Mouse (Mus musculus): Measurements from ENCODE around the gene Olfr1166. TPM values are rescaled to one million over a fixed set of nuclear protein-coding genes. Genes with fewer than 3 reads are reported as not detected.
"Not testable (repeated sequence)": the region's sequence is repeated elsewhere in the genome, so short reads cannot be mapped to it uniquely, and the experiment has no call there.

The Olfr1166 gene
- not detected for total RNA-seq (2021)
- not detected in 2 replicates for polyA plus RNA-seq (2012; rRNA removed)
- long read RNA-seq: 0 reads

- Histone ChIP-seq H3K27ac (no peak within 1 kb of the TSS), H3K4me3 (no peak within 1 kb of the TSS), H3K4me1 (ENCODE audit: control insufficient read depth, insufficient read depth, low read length) (no peaks in the 10 kb centered on the region), H3K9ac (ENCODE audit: low read depth, low read length) (no peak within 1 kb of the TSS), H3K27me3 (ENCODE audit: control insufficient read depth, insufficient read depth, low read length) (no peaks in the 10 kb centered on the region), H3K79me2 (replicated peaks; ENCODE audit: control insufficient read depth, insufficient read depth, low read length) (no peaks in the 10 kb centered on the region), H3K36me3 (ENCODE audit: control insufficient read depth, insufficient read depth, low read length) (no peaks in the 10 kb centered on the region)
- TF ChIP-seq EP300 (IDR thresholded peaks at IDR 0.05; ENCODE audit: insufficient read depth, low read depth, low read length): no peak
- no peak for TF ChIP-seq CTCF (IDR thresholded peaks at IDR 0.05)
- TF ChIP-seq POLR2A (IDR thresholded peaks at IDR 0.05; ENCODE audit: insufficient read depth, low read depth, low read length): no peak
- intact Hi-C loops (cut with DNase I): loop anchor here (5.0 kb wide), 1 partner anchor 151 kb away; no protein-coding TSS in a partner anchor
- no peak for DNase-seq
- 77% methylated on average over 1 of the region's 1 CpGs for WGBS
Measured at GRCm38 (mm10) chr2:88128172-88128571, at the start of gene Olfr1166. Gene Olfr1166 (minus strand): TSS chr2:88128272.

DNA sequence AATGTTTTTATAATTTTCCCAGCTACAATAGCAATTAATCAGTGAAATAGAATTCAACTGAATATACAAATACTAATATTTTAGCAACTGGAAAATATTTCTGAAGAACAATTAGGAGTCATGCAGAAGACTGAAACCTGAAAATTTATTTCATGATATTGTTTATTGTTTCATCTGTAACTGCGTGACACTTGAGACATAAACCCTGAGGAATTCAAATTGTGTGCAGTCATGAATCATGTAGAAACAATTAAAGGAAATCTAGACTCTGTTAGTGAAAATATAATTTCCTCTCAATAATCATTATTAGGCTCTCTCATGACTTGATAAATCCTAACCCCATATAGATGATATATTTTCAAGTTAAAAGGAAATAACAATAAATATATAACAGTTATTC lies 27.0 kb upstream of the Olfr1166 start, which contains the start of gene Olfr1167:
TSS of gene Olfr1167 (minus strand) at position 101 of the 400 bp plus-strand sequence.
- H3K4me1 ChIP-seq (ENCODE audit: control insufficient read depth, insufficient read depth, low read length); H3K27ac ChIP-seq; H3K4me3 ChIP-seq; H3K27me3 ChIP-seq (ENCODE audit: control insufficient read depth, insufficient read depth, low read length); DNase-seq; H3K36me3 ChIP-seq (ENCODE audit: control insufficient read depth, insufficient read depth, low read length); H3K79me2 ChIP-seq (replicated peaks; ENCODE audit: control insufficient read depth, insufficient read depth, low read length); H3K9ac ChIP-seq (ENCODE audit: low read depth, low read length); intact Hi-C loops (cut with DNase I): not testable (repeated sequence)
- 67% methylated on average over 1 of the region's 1 CpGs for WGBS

DNA sequence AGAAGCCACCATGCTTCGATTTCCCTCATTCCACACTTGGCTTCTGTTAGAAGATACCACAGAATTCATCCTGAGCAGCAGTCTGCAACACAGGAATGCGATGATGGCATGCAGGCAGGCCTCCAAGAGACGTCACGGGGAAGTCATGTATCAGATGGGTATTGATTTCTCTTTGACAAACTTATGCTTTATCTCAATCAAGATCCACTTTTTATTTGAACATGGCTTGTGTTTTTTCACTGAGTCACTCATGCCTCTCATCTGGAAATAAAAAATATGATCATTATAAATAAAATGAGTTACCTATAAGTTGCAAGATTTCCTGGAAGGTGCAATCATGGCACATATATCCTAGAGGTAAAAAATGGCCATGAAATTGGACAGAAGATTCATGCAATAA lies 34.2 kb downstream of the Olfr1166 start, which contains the start of gene Olfr1164:
TSS of gene Olfr1164 (minus strand) at position 101 of the 400 bp plus-strand sequence.
- intact Hi-C loops (cut with DNase I): no loop called here
- H3K9ac ChIP-seq (ENCODE audit: low read depth, low read length): no peak within 1 kb of the TSS
- no peak within 1 kb of the TSS for H3K4me3 ChIP-seq
- no peaks in the 10 kb centered on the region for H3K79me2 ChIP-seq (replicated peaks; ENCODE audit: control insufficient read depth, insufficient read depth, low read length)
- H3K36me3 ChIP-seq (ENCODE audit: control insufficient read depth, insufficient read depth, low read length): no peaks in the 10 kb centered on the region
- H3K4me1 ChIP-seq (ENCODE audit: control insufficient read depth, insufficient read depth, low read length): no peaks in the 10 kb centered on the region
- TF ChIP-seq CTCF (IDR thresholded peaks at IDR 0.05): no peak
- TF ChIP-seq POLR2A (IDR thresholded peaks at IDR 0.05; ENCODE audit: insufficient read depth, low read depth, low read length): no peak
- TF ChIP-seq EP300 (IDR thresholded peaks at IDR 0.05; ENCODE audit: insufficient read depth, low read depth, low read length): no peak
- 58% methylated on average over 4 of the region's 4 CpGs for WGBS
- no peak within 1 kb of the TSS for H3K27ac ChIP-seq
- DNase-seq: no peak
- H3K27me3 ChIP-seq (ENCODE audit: control insufficient read depth, insufficient read depth, low read length): no peaks in the 10 kb centered on the region

Other genes starting within 250 kb of the Olfr1166 start
- gene Olfr1153, start 233.3 kb downstream of the Olfr1166 start, total RNA-seq (2021): not detected
- not detected in 2 replicates for gene Olfr1153, start 233.3 kb downstream of the Olfr1166 start, polyA plus RNA-seq (2012; rRNA removed)
- not detected for gene Olfr1154, start 223.1 kb downstream of the Olfr1166 start, total RNA-seq (2021)
- gene Olfr1154, start 223.1 kb downstream of the Olfr1166 start, polyA plus RNA-seq (2012; rRNA removed): not detected in 2 replicates
- gene Olfr1155, start 183.1 kb downstream of the Olfr1166 start, total RNA-seq (2021): not detected
- gene Olfr1155, start 183.1 kb downstream of the Olfr1166 start, polyA plus RNA-seq (2012; rRNA removed): not detected in 2 replicates
- not detected for gene Olfr1156, start 175.2 kb downstream of the Olfr1166 start, total RNA-seq (2021)
- gene Olfr1156, start 175.2 kb downstream of the Olfr1166 start, polyA plus RNA-seq (2012; rRNA removed): not detected in 2 replicates
- gene Olfr1157, start 160.0 kb downstream of the Olfr1166 start, total RNA-seq (2021): not detected
- not detected in 2 replicates for gene Olfr1157, start 160.0 kb downstream of the Olfr1166 start, polyA plus RNA-seq (2012; rRNA removed)
- not detected for gene Olfr74, start 153.6 kb downstream of the Olfr1166 start, total RNA-seq (2021)
- gene Olfr74, start 153.6 kb downstream of the Olfr1166 start, polyA plus RNA-seq (2012; rRNA removed): not detected in 2 replicates
- not detected for gene Olfr1158, start 138.2 kb downstream of the Olfr1166 start, total RNA-seq (2021)
- gene Olfr1158, start 138.2 kb downstream of the Olfr1166 start, polyA plus RNA-seq (2012; rRNA removed): not detected in 2 replicates
- gene Olfr1160, start 120.0 kb downstream of the Olfr1166 start, total RNA-seq (2021): not detected
- gene Olfr1160, start 120.0 kb downstream of the Olfr1166 start, polyA plus RNA-seq (2012; rRNA removed): not detected in 2 replicates
- gene Olfr1161, start 105.5 kb downstream of the Olfr1166 start, total RNA-seq (2021): not detected
- gene Olfr1161, start 105.5 kb downstream of the Olfr1166 start, polyA plus RNA-seq (2012; rRNA removed): not detected in 2 replicates
- not detected for gene Olfr73, start 90.6 kb downstream of the Olfr1166 start, total RNA-seq (2021)
- gene Olfr73, start 90.6 kb downstream of the Olfr1166 start, polyA plus RNA-seq (2012; rRNA removed): not detected in 2 replicates
- not detected for gene Olfr1162, start 77.1 kb downstream of the Olfr1166 start, total RNA-seq (2021)
- not detected in 2 replicates for gene Olfr1162, start 77.1 kb downstream of the Olfr1166 start, polyA plus RNA-seq (2012; rRNA removed)
- not detected for gene Olfr1163, start 56.4 kb downstream of the Olfr1166 start, total RNA-seq (2021)
- gene Olfr1163, start 56.4 kb downstream of the Olfr1166 start, polyA plus RNA-seq (2012; rRNA removed): not detected in 2 replicates
- not detected for gene Olfr1164, start 34.3 kb downstream of the Olfr1166 start, total RNA-seq (2021)
- gene Olfr1164, start 34.3 kb downstream of the Olfr1166 start, polyA plus RNA-seq (2012; rRNA removed): not detected in 2 replicates
- not detected for gene Olfr1167, start 26.9 kb upstream of the Olfr1166 start, total RNA-seq (2021)
- gene Olfr1167, start 26.9 kb upstream of the Olfr1166 start, polyA plus RNA-seq (2012; rRNA removed): not detected in 2 replicates
- gene Olfr1168, start 53.6 kb upstream of the Olfr1166 start, total RNA-seq (2021): not detected
- not detected in 2 replicates for gene Olfr1168, start 53.6 kb upstream of the Olfr1166 start, polyA plus RNA-seq (2012; rRNA removed)
- not detected for gene Olfr1170, start 100.1 kb upstream of the Olfr1166 start, total RNA-seq (2021)
- gene Olfr1170, start 100.1 kb upstream of the Olfr1166 start, polyA plus RNA-seq (2012; rRNA removed): not detected in 2 replicates
- gene Olfr1173, start 151.6 kb upstream of the Olfr1166 start, total RNA-seq (2021): not detected
- not detected in 2 replicates for gene Olfr1173, start 151.6 kb upstream of the Olfr1166 start, polyA plus RNA-seq (2012; rRNA removed)
- gene Olfr1174-ps, start 186.9 kb upstream of the Olfr1166 start, total RNA-seq (2021): not detected
- not detected in 2 replicates for gene Olfr1174-ps, start 186.9 kb upstream of the Olfr1166 start, polyA plus RNA-seq (2012; rRNA removed)
- gene Olfr1175-ps, start 198.9 kb upstream of the Olfr1166 start, total RNA-seq (2021): not detected
- gene Olfr1175-ps, start 198.9 kb upstream of the Olfr1166 start, polyA plus RNA-seq (2012; rRNA removed): not detected in 2 replicates
- not detected for gene Olfr1176, start 208.4 kb upstream of the Olfr1166 start, total RNA-seq (2021)
- gene Olfr1176, start 208.4 kb upstream of the Olfr1166 start, polyA plus RNA-seq (2012; rRNA removed): not detected in 2 replicates
- gene Olfr1177-ps, start 218.2 kb upstream of the Olfr1166 start, total RNA-seq (2021): not detected
- gene Olfr1177-ps, start 218.2 kb upstream of the Olfr1166 start, polyA plus RNA-seq (2012; rRNA removed): not detected in 2 replicates

All from heart, adult 2 months (tissue).